Mouse (Mus musculus): ENCODE measurements at regions not wholly inside any gene's neighbourhood (a gene's known extent, or its start where the extent isn't known, plus 50 kb on each side); places are given as distances from the start of the nearest gene placed in this dataset.

GRCm38 (mm10) chr8:34458300-34458699 lies 346.8 kb upstream of the Gm10131 start:
- H3K9me3 ChIP-seq (ENCODE audit: low read length) = peaks cover 12% of the 10 kb centered on the region
- H3K27me3 ChIP-seq (ENCODE audit: insufficient read depth, low read length) = no peaks in the 10 kb centered on the region
- H3K4me3 ChIP-seq (replicated peaks; ENCODE audit: low read length) = no peak overlapping the region
- no peak for TF ChIP-seq POU5F1 (IDR thresholded peaks at IDR 0.05; ENCODE audit: borderline replicate concordance, low read length)
- no peak for TF ChIP-seq NANOG (IDR thresholded peaks at IDR 0.05; ENCODE audit: borderline replicate concordance, low read length)
- no peak for TF ChIP-seq CTCF (conservative IDR thresholded peaks at IDR 0.05; ENCODE audit: low read length)
- peaks cover 6% of the 10 kb centered on the region; the same call in 1 of the 2 replicates for H3K4me1 ChIP-seq (replicated peaks; ENCODE audit: low read depth, low read length)
- no peaks in the 10 kb centered on the region for H3K36me3 ChIP-seq (ENCODE audit: insufficient read depth, low read length)

DNA sequence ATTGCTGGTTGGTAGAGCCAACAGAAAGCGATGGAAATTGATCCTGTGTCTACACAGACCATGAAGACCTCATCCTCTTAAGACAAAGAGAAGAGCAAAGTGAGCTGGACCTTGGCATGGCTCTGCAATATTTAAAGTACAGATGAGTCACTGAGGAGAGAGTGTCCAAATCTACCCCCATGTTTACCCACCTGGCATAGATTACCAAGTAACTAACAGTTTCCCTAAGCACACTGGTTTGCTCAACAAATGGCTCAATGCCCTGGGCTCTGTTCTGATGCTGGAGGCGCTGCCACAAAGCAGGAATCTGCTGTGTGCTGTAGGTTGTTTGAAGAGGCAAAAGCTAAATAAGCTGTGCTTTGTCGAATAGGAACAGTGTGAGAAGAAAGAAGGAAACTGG lies 345.0 kb upstream of the Gm10131 start:
- no peak for TF ChIP-seq POU5F1 (IDR thresholded peaks at IDR 0.05; ENCODE audit: borderline replicate concordance, low read length)
- TF ChIP-seq NANOG (IDR thresholded peaks at IDR 0.05; ENCODE audit: borderline replicate concordance, low read length) = no peak
- TF ChIP-seq CTCF (conservative IDR thresholded peaks at IDR 0.05; ENCODE audit: low read length) = no peak
- Histone ChIP-seq H3K27me3 (ENCODE audit: insufficient read depth, low read length) (no peaks in the 10 kb centered on the region), H3K4me1 (replicated peaks; ENCODE audit: low read depth, low read length) (peaks cover 6% of the 10 kb centered on the region; the same call in 1 of the 2 replicates), H3K36me3 (ENCODE audit: insufficient read depth, low read length) (no peaks in the 10 kb centered on the region), H3K4me3 (replicated peaks; ENCODE audit: low read length) (no peak overlapping the region), H3K9me3 (ENCODE audit: low read length) (peaks cover 12% of the 10 kb centered on the region)

DNA sequence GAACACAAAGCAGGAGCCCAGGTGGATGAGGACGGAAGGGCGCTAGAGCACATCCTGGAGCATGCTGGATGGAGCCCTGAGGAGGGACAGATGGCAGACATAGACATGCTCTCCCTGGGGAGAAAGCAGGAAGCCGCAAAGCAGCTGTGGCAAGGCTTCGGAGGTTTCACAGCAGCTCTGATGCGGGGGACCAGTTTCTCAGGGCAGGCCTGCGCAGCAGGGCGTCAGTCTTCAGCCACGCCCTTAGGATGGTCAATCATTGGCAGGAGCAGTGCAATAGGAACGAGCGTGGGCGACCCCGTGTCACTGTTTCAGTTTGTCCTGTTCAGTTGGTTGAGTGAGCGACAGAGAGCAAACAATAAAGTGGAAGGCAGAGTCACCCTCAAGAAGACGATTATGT lies 343.8 kb upstream of the Gm10131 start:
- Histone ChIP-seq H3K9me3 (ENCODE audit: low read length) (0 out of 2 replicates have a peak, but pooled peaks cover 5% of the 10 kb centered on the region), H3K4me1 (replicated peaks; ENCODE audit: low read depth, low read length) (peaks cover 4% of the 10 kb centered on the region; the same call in 1 of the 2 replicates), H3K36me3 (ENCODE audit: insufficient read depth, low read length) (no peaks in the 10 kb centered on the region), H3K27me3 (ENCODE audit: insufficient read depth, low read length) (no peaks in the 10 kb centered on the region), H3K4me3 (replicated peaks; ENCODE audit: low read length) (no peak overlapping the region)
- TF ChIP-seq NANOG (IDR thresholded peaks at IDR 0.05; ENCODE audit: borderline replicate concordance, low read length) = no peak

GRCm38 (mm10) chr8:34452811-34453210 lies 341.3 kb upstream of the Gm10131 start:
- Histone ChIP-seq H3K27me3 (ENCODE audit: insufficient read depth, low read length) (no peaks in the 10 kb centered on the region), H3K9me3 (ENCODE audit: low read length) (0 out of 2 replicates have a peak, but pooled peaks cover 5% of the 10 kb centered on the region), H3K36me3 (ENCODE audit: insufficient read depth, low read length) (no peaks in the 10 kb centered on the region), H3K4me3 (replicated peaks; ENCODE audit: low read length) (no peak overlapping the region), H3K4me1 (replicated peaks; ENCODE audit: low read depth, low read length) (no peaks in the 10 kb centered on the region)
- TF ChIP-seq POU5F1 (IDR thresholded peaks at IDR 0.05; ENCODE audit: borderline replicate concordance, low read length) = no peak
- no peak for TF ChIP-seq NANOG (IDR thresholded peaks at IDR 0.05; ENCODE audit: borderline replicate concordance, low read length)
- no peak for TF ChIP-seq CTCF (conservative IDR thresholded peaks at IDR 0.05; ENCODE audit: low read length)

DNA sequence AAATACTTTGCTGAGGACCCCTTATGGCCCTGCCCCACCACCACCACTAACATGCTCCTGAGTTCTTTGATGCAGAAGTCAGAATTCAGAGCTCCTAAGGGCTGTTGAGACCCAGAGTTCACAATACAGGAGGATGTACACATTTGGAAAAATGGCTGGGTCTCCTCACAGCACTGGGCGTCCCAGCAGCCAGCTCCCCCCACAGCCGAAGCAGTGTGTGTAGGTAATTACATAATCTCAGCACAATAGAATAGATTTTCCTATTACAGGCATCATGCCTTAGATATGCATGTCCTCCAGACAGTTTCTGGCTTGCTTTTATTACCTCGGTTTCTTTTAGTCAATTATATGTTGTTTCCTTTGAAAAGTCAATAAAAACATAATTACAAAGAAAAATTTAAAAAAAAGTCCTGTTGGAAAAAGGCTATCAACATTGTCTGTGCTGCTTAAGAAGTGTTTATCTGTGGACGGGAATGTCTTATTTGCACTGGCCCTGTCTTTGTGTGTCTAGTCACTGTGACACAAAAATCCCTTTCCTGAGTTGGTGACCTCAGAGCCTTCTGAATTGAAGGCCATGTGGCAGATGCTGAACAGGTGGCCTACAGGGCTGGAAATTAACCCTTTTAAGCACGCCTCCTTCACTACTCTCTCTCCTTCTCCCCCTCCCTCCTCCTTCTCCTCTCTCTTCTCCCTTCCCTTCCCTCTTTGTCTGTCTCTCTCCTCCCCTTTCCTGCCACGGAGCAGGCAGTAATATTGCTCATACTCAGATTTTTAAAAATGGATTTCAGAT lies 339.9 kb upstream of the Gm10131 start:
- TF ChIP-seq NANOG (IDR thresholded peaks at IDR 0.05; ENCODE audit: borderline replicate concordance, low read length) (no peak), POU5F1 (IDR thresholded peaks at IDR 0.05; ENCODE audit: borderline replicate concordance, low read length) (no peak), CTCF (conservative IDR thresholded peaks at IDR 0.05; ENCODE audit: low read length) (no peak)
- Histone ChIP-seq H3K27me3 (ENCODE audit: insufficient read depth, low read length) (no peaks in the 10 kb centered on the region), H3K36me3 (ENCODE audit: insufficient read depth, low read length) (no peaks in the 10 kb centered on the region), H3K4me3 (replicated peaks; ENCODE audit: low read length) (no peak overlapping the region), H3K9me3 (ENCODE audit: low read length) (0 out of 2 replicates have a peak, but pooled peaks cover 5% of the 10 kb centered on the region), H3K4me1 (replicated peaks; ENCODE audit: low read depth, low read length) (no peaks in the 10 kb centered on the region)

DNA sequence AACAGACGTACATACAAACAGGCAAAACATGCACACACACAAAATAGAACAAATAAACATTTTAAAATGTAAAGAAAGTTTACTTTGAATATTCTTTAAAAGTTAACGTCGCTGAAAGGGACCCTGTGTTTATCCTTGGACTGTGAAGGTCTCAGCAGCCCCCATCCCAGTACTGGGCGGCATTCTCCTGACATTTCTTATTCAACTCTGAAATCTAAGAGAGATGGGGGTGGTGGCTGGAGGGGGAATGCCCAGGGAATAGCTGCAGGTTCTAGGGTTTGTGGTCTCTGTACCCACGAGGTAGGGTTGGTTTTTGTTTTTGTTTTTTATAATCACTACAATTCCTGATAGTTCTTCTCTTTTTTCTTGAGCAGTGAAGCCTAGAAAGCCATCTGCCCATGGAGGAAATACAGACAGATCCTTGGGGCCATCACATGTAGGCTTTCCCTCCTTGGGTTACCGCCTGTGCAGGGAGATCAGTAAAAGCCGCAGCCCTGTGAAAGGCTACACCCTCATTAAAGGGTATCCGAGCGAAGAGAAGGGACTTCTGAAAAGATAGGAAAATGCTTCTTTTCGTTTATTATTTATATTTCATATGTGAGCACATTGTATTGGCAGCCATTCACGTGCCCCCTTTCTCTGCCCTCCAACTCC lies 338.0 kb upstream of the Gm10131 start:
- Histone ChIP-seq H3K27me3 (ENCODE audit: insufficient read depth, low read length) (no peaks in the 10 kb centered on the region), H3K9me3 (ENCODE audit: low read length) (0 out of 2 replicates have a peak, but pooled peaks cover 5% of the 10 kb centered on the region), H3K36me3 (ENCODE audit: insufficient read depth, low read length) (no peaks in the 10 kb centered on the region), H3K4me1 (replicated peaks; ENCODE audit: low read depth, low read length) (no peaks in the 10 kb centered on the region), H3K4me3 (replicated peaks; ENCODE audit: low read length) (no peak overlapping the region)
- TF ChIP-seq NANOG (IDR thresholded peaks at IDR 0.05; ENCODE audit: borderline replicate concordance, low read length) (no peak), POU5F1 (IDR thresholded peaks at IDR 0.05; ENCODE audit: borderline replicate concordance, low read length) (no peak), CTCF (conservative IDR thresholded peaks at IDR 0.05; ENCODE audit: low read length) (no peak)

DNA sequence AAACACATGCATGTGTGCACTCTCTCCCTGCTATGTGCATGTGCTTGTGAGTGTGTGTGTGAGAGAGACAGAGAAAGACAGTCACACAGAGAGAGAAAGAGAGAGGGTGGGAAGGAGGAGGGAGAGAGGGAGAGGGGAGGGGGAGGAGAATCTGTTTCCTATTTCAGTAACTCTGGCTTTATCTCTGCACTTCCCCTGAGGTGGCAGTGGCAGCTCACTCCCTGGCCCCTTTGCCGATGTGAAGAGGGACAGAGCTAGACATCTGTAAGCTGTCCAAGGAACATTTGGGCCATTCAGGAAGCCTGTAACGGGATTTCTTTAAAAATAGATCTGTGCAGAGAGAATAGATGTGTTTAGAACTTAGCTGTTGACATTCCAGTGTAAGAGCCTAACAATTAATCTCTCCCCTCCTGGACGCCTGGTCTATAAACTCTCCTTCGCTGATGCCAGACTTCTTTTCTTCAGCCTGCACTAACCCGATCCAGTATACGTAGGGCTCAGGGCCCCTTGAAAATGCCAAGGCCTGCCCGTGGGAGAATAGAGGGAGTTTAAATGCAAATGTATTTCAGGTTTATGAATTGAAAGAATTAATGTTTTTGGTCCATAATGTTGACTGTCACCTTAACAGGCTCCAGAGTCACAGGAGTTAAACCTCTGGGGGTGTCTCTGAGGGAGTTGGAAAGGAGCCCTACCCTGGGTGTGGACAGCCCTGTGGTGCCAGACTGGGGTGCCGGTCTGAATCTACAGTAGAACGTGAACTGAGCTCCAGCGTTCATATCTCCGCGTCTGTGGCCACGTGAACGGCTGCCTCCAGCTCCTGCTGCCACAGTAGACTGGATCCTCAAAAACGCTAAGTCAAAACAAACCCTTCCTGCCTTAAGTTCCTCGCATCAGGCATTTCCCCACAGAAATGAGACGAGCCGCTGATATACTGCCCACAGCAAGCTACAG lies 336.6 kb upstream of the Gm10131 start:
- H3K36me3 ChIP-seq (ENCODE audit: insufficient read depth, low read length) = no peaks in the 10 kb centered on the region
- TF ChIP-seq POU5F1 (IDR thresholded peaks at IDR 0.05; ENCODE audit: borderline replicate concordance, low read length) = no peak
- no peak for TF ChIP-seq CTCF (conservative IDR thresholded peaks at IDR 0.05; ENCODE audit: low read length)
- no peak for TF ChIP-seq NANOG (IDR thresholded peaks at IDR 0.05; ENCODE audit: borderline replicate concordance, low read length)
- no peak overlapping the region for H3K4me3 ChIP-seq (replicated peaks; ENCODE audit: low read length)
- H3K27me3 ChIP-seq (ENCODE audit: insufficient read depth, low read length) = no peaks in the 10 kb centered on the region
- H3K9me3 ChIP-seq (ENCODE audit: low read length) = 0 out of 2 replicates have a peak, but pooled peaks cover 3% of the 10 kb centered on the region
- H3K4me1 ChIP-seq (replicated peaks; ENCODE audit: low read depth, low read length) = no peaks in the 10 kb centered on the region

DNA sequence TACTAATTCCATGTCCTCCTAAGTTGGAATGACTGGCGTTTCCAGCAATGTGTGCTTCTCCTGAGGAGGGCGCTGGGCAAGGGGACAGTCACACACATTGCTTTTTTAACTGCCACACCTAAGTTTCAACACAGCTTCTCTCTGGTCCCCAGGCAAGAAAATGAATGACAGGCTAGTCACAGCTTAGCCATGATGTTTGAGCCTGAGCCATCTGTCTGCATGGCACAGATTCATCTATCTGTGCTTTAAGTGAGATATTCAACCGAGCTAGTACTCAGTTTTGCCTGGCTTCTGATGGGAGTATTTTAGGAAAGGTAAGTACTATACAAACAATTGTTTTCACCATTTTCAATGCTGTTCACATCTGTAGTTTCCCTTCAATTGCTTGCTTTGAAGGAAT lies 331.2 kb upstream of the Gm10131 start:
- Histone ChIP-seq H3K4me1 (replicated peaks; ENCODE audit: low read depth, low read length) (no peaks in the 10 kb centered on the region), H3K9me3 (ENCODE audit: low read length) (peaks cover 12% of the 10 kb centered on the region; the same call in 1 of the 2 replicates), H3K4me3 (replicated peaks; ENCODE audit: low read length) (no peak overlapping the region), H3K36me3 (ENCODE audit: insufficient read depth, low read length) (no peaks in the 10 kb centered on the region), H3K27me3 (ENCODE audit: insufficient read depth, low read length) (no peaks in the 10 kb centered on the region)
- TF ChIP-seq POU5F1 (IDR thresholded peaks at IDR 0.05; ENCODE audit: borderline replicate concordance, low read length) = no peak
- no peak for TF ChIP-seq NANOG (IDR thresholded peaks at IDR 0.05; ENCODE audit: borderline replicate concordance, low read length)
- TF ChIP-seq CTCF (conservative IDR thresholded peaks at IDR 0.05; ENCODE audit: low read length) = no peak

Measured in E14TG2a.4 (cell line).